Mouse (Mus musculus) frontal cortex, postnatal 25 days (tissue): ENCODE data around the gene Aplp2.
A peak's percentile ranks its signal among the peaks of the same experiment; 100 is the strongest.

Source experiments
- DNase-seq, 2 experiments: peaks; one replicate each; pipeline ENCODE4 v3.0.0; 2022; ENCODE audit warnings: low spot score in 2 of 2

Aplp2 gene

DNA sequence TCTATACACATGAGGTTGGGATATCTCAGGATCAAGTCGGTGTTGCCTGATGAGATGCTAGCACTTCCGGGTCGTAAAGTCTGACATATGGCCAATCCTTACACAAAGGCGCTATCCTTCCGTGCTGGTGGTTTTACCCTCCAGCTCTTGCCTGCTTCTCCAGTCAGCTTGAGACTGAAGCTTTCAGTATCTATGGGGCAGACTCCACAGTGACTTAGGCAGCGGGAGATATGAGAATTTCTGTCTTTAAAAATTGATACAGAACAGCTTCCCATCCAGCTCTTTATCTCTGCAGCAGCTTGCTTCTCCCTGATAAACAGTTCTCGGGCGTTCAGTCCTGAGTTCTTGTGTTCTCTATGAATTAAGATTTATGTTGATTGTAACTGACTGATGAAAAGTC is 14.9 kb upstream of the Aplp2 start:
- no peak for DNase-seq

DNA sequence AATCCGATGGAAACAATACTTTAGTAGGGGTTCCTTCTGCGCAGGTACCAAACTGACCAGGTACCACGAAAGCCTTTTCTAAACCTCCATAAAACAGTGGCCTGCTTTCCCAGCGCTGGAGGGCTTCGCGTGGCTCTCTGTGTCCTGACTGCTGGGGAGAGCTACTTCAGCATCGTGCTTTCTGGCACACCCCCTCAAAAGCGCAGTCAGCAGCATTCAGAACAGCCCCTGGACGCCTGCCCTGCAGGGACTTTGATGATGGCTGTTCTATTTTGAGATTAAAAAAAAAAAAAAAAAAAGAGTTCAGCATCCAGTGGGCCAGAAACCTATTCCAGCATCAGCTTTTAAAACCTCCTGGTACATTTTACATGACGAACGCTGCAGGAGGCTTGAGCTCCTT is 14.2 kb upstream of the Aplp2 start:
- DNase-seq = no peak

DNA sequence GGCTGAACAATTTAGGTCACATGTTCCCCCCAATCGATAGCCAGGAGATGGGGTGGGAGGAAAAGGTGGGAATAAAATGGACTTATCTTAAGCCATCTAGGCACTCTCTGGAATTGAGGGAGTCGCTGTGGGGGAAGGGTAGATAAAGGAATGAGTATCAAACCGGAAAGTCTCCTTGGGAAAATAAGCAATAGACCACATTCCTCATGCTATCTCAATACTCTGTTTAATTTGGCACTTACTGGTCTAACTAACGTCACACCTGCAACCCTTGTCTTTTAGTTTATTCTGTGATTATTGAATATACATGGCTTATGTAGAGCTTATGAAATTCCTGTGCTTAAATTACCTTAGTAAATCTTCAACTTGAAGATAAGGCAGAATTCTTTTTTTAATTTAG is 11.9 kb upstream of the Aplp2 start:
- no peak for DNase-seq

DNA sequence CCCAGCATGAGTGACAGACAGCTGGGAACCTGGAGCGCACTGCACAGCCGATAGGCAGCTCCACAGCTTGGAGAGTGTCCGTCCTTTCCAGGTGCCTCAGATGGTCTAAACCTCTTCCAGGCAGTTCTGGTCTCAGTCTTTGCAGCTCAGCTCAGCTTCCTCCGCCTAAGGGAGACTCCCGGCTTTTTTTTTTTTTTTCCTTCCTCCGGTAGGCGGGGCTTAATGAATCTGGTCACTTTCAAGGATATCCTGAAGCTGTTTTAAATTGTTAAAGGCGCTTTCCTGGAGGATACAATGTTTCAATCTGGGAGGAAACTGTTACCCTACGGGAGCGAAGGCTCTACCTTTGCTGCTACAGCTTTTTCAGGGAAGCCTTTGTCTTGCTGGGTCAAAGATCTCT is 9.6 kb upstream of the Aplp2 start:
- no peak for DNase-seq

DNA sequence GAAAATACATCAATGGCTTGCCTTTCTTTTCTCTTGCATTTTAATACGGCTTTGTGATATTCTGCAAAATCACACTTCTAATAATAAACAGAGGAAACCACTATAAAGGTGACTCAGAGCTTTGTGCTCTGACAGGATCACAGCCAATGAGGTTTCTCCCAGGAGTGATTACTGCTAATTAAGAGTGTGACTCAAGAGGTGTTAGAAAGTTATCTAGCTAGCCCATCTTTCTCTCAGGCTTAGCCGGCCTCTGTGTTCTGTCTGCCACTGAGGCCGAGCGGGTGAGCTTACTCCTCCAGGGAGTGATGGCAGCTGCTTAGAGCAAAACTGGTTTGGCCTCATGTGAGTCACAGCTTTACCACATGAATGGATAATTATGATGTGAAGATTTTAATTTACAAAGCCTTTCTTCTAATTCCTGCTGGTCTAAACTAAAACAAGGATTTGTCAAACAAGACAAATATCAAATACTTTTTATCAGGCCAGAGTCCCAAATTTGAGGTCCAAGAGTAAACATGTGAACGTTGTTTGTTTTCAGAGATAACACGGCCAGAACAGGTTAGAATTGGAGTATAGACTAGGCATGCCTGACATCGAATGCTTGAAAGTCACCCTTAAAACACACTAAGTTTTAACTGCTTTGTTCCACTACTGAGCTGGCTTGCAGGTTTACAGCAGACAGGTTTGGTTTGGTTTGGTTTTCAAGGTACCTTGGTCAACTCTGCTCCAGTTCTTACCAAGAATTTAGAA is 6.2 kb upstream of the Aplp2 start:
- DNase-seq = no peak

DNA sequence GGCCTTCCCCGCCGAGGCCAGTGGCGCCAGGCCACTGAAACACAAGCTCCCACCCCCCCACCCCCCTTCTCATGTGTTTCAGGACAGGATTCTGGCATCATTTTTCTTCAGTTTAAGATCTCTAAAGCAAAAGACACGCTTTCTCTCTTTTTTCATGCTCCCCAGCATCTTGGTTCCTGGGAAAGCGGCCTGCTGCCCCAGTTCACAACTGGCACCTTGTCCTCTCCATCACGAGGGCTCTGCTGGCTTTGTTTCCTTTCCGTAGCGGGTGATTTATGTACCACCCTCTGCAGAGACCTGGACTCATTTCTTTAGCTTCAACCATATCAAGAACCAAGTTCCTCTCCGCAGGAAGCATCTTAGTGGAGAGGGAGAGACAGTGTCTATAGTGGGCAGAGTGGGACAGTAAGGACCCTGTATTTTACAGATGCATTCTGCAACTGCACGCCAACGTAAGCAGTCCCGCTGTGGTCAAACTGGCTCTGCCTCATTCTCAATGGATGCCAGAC is 939 bp upstream of the Aplp2 start:
- no peak for DNase-seq

DNA sequence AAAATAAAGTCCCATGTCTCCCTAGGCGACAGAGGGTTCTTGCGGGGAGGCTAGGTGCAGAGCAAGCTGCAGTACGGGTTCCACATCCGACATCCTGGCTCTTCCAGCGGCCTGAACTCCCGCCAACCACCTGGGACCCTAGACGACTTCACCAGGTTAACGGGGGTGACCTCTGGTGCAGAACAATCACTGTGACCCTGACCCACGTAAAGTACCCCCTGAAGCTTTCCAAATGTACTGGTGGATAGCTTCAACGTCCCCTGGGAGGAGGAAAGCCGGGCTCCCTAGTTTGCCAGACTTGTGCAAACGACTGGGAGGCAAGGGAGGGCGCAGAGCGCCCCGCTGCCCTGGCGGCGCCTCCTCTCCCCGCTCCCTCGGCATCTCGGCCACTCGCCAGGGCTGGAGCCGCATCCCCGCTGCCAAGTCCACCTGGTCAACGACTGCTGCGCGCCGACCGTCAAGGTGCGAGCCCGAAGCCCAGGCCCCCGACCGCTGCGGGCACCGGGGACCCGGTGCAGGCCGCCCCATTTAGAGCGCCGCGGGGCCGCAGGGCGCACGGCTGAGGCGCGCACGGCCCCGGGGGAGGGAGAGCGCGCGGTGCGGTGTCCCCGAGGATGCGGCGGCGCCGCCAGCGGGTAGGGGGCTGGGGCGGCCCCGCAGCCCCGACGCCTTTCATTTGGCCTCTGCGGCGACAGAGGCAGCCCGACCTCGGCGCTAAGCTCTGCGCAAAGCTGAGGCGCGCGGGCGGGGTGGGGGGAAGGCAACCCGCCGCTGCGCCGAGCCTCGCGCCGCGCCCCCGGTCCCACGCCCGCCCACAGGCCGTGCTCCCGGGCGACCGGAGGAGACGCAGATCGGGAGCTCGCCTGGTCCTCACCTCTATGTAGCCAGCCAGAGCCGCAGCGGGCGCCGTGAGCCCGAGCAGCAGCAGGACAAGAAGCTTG is 596 bp downstream of the Aplp2 start:
- peak in 1 of 2 experiments; percentile 12 for DNase-seq

DNA sequence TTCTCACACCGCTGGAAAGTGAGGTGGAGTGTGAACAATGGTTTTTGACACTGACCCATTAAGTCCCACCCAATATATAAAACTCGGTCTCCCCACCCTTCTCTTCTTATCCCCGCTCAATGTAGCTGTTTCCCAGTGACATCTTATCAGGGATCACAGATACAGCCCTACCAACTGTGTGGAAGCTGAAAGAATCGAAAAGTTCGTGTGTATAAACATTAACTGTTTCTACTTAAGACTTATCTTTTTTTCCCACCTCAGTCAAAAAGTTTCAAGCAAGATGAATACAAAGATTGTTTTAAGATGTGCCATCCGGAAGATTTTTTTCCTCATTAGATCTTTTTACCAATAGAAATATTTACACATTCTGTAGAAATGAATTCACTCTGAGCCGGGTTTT is 1.5 kb downstream of the Aplp2 start:
- DNase-seq = no peak

DNA sequence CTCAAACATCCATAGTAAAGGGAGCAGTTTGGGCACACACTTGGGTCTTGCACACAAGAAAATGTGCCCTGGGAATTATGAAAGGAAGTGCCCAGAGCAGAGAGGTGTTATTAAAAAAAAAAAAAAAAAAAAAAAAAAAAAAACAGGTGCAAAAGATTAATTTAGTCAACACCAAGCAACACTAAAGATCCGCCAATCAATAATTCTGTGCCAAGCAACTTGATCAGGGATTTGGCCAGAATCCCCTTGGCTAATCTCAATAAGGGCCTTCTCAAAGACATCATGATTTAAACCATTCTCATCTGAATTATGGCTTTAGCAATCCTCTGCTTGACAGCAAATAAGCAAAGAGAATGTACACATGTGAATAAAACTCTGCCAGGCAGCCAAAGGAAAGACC is 2.1 kb downstream of the Aplp2 start:
- no peak for DNase-seq

DNA sequence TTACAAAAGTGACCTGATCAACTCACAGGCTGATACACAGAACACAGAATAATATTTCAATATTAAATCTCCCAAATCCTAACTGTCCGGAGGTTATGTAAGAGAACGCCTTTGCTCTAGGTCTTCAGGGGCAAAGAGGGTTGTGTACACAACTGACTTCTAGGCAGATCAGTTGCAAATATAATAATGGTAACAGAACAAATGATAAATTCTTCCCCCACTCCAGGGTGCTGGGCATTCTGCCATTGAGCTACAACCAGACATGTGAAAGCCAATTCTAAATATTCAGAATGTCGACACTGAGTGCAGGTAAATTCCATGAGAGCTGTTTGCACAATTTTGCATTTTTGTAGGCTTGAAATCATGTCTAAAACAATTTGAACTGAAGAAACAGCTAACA is 3.9 kb downstream of the Aplp2 start:
- no peak for DNase-seq

DNA sequence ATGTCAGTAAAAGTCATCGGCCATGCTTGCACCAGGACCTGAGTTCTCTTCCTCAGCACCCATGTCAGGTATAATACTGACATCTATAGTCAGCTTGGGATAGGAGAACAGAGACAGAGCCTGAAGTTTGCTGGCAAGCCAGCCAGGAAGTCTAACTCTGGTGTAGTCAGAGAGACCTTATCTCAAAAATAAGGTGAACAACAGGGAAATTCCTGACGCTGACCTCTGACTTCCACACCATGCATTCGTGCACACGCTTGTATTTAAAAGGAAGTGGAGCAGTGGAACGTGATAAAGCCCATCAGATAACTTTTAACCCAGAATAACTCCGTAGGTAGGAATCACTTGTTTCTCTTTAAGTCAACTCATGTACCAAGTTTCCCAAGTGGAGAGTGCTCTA is 6.9 kb downstream of the Aplp2 start:
- DNase-seq = no peak

DNA sequence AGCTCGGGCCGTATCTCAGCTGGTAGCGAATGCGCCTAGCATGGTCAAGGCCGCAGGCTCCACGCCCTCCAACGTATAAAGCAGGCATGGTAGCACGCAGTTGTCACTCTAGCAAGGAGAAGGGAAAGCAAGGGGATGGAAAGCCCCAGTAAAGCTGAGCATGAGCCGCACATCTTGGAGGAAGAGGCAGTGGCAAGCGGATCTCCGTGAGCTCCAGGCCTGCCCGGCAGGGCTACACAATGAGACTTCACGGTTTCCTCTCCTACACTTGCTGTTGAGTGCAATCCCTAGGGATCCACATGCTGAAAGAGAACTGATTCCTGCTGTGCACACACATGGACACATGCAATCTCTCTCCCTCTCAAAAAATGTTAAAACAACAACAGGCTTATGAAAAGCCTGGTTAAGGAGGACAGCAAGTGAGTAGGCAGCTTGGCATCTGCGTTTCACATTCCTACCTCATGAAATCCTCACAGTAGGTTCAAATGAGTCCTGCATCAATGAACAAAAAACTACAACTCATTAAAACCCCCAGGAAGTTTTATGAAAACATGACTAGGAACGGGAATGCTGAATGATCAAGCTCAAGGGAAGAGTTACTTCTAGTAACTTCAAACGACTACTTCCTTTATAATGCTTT is 7.9 kb downstream of the Aplp2 start:
- DNase-seq = no peak

DNA sequence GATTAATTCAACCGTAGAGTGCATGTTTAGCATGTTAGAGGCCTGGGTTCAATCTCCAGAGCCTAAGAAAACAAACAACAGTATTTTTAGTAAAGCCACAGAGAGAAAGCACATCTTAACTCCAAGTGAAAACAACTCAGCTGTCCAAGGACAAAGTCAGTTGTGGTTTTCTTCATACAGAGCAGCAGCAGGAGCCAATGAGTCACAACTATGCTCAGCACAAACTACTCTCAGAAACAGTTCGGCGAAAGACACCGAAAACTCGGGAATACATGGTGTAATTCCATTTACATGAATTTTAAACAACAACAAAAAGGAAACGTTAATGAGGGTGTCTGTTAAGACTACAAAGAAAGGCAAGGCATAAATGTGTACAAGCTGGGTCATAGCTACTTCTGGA is 8.5 kb downstream of the Aplp2 start:
- no peak for DNase-seq

DNA sequence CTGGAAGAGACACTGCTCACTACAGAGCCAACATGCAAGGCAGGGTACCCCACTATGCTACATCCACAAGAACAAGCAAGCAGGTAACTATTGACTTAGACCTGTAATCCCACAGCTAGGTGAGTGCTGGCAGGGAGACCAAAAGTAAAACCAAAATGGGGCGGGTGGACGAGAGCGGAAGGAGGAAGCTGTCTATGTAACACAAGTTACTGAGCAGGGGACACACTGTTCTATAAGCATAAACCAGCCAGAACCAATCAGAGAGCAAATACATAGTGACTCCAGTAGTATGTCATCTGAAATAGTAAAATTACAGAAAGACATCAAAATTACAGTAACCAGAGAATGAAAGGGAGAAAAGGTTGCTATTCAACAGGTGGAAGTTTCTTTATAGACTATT is 13.0 kb downstream of the Aplp2 start:
- no peak for DNase-seq

DNA sequence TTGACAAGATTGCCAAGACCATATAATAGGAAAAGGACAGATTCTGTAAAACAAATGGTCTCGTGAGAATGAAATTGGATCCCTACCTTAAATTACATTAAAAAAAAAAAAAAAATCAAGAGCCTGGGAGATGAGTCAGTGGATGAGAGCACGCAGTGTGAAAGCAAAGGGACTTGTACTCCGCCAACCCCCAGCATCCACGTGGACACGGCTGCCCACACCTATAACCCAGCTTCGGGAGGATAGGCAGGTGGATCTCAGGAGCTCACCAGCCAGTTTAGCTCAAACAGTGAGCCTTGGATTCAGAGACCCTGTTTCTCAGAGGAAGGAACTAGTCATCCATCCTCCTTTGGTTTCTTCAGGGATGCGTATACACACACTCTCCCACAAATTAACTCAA is 13.8 kb downstream of the Aplp2 start:
- no peak for DNase-seq

DNA sequence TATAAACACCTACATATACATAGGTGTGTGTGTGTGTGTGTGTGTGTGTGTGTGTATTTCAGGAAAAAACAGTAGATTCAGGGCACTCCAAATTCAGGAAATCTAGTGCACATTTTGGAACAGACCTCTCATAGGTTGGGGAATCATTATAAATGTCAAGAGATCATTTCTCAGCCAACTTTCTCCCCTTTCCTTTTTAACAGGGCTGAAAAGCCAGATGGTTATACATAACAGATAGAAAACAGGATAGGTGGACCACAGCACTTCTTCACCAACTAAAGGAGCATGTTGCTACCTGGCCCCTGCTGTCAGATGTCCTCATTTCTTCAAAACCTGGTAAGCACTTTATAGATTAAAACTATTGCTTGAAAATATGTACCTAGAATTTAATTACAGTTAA is 14.9 kb downstream of the Aplp2 start:
- no peak for DNase-seq

DNA sequence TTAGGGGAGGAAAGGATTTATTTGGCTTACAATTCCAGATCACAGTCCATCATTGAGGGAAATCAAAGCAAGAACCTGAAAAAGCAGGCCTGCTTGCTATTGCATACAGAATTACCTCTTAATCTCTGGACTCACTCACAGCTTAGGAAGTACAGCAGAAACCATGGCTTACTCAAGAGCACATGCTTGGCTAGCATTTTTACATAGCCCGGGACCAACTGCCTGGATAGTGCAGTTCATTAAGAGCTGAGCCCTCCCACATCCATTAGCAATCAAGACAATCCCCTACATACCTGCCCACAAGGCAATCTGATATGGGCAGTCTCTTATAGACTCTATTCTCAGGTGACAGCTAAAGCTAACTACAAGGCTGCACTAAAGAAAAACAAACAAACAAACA is 16.0 kb downstream of the Aplp2 start:
- DNase-seq = no peak

DNA sequence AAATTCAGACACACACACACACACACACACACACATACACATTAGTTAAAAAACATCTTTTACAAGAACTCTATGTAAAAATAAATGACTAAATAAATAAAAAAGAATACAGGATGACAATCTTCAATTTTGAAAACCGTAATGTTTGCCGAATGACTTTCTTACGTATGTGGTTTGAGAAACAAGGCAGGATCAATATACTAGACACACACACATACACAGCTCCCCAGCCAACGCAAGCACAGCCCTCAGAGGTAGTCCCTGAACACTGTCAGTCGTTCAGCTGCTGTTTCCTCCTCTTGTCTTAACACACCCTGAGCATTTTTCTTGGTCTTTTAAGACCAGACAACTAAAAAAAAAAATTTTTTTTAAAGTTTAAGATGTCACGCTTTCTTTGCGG is 19.2 kb downstream of the Aplp2 start:
- DNase-seq = no peak

DNA sequence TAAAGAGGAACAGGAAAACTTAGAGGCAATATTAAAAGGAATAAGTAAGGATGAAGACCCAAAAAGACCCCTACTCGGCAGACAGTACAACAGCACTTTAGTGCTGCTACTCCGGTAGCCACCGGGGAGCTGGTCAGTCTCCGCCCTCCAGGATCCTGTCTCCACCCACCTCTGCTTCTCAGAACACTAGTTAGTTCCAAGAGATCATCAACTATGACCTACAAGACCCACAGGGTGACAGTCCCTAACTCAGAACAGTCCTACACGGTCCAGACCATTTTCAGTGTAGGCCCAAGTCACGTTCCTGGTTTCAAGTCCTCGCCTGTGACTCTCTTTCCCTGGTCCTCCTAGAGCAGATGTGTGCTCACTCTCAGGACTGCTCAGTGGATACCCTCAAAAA is 20.1 kb downstream of the Aplp2 start:
- DNase-seq = no peak

DNA sequence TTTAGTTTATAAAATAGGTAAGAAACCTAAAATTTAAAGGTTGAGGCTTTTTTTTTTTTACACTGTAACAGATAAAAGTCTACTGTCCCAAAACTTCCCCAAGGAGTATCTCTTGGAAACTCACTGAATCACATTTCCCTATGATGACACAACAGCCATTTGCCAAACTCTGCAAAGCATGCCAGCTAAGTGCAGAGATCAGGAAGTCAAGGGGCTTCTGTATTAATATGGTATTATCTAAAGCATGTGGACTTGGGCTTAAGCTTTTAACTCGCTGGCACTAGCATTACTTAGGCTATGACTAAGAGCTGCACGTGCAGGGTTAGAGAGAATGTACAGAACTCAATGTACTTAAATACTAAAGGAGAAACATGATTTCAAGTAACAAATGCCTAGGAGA is 22.4 kb downstream of the Aplp2 start:
- DNase-seq = no peak

DNA sequence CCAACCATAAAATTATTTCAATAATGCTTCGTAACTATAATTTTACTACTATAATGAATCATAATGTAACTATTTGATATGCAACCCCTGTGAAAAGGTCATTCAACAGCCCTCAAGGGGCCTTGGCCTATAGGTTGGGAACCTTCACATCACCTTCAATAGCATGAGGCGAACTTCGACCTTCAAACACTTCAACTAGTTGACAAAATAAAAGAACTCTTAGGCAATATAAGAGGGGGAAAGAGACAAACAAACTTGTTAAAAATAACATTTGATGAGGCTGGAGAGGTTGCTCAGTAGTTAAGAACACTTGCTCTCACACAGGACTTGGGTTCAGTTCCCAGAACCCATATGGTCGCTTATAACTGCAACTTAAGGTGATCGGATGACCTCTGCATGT is 27.2 kb downstream of the Aplp2 start:
- DNase-seq = no peak

DNA sequence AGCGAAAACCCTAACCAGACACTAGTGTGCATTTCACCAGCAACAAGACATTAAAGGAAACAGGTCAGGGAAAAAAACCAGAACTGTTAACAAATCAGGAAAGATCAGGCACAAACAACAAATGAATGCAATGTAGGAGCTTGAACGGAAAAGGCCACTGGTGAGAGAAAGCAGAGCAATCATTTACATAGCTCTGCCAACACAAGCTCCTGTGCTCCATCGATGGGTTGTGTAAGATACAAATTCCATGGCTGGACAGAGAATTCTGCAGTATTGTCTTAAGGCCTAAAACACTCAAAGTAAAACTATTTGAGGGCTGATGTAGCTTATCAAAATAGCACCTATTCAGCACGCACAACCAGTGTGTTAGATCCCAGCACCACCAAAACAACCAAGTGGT is 28.6 kb downstream of the Aplp2 start:
- DNase-seq = no peak
